Mouse (Mus musculus) myocyte (in vitro differentiated cells): ENCODE data around the gene Tfap2b.

ENCODE experiments used
- E2F4 ChIP-seq: IDR thresholded peaks from one replicate; pipeline ENCODE4 v1.6.1; 2011; ENCODE audit warnings: mild to moderate bottlenecking, control low read depth, moderate library complexity; ENCODE audit not compliant: insufficient read depth
- MAX ChIP-seq: IDR thresholded peaks from one replicate; pipeline ENCODE4 v1.6.1; 2011; ENCODE audit warnings: low read depth, mild to moderate bottlenecking, control low read depth
- MYOG ChIP-seq, 3 experiments: IDR thresholded peaks; one replicate each; pipeline ENCODE4 v1.6.1; 2011; ENCODE audit warnings: control low read depth in 2 of 3, low read depth in 2 of 3, mild to moderate bottlenecking in 2 of 3; ENCODE audit not compliant: insufficient read length in 2 of 3, control insufficient read depth in 1 of 3, insufficient read depth in 1 of 3
- POLR2A ChIP-seq: IDR thresholded peaks from one replicate; pipeline ENCODE4 v1.6.1; 2011; ENCODE audit warnings: low read depth, mild to moderate bottlenecking, control low read depth, moderate library complexity; ENCODE audit not compliant: insufficient read length
- POLR2AphosphoS2 ChIP-seq: IDR thresholded peaks from one replicate; pipeline ENCODE4 v1.6.1; 2011; ENCODE audit warnings: low read depth, control low read depth; ENCODE audit not compliant: insufficient read length
- SRF ChIP-seq: IDR thresholded peaks from one replicate; pipeline ENCODE4 v1.6.1; 2011; ENCODE audit warnings: low read depth; ENCODE audit not compliant: control insufficient read depth, insufficient read length
- TCF12 ChIP-seq: IDR thresholded peaks from one replicate; pipeline ENCODE4 v1.6.1; 2011; ENCODE audit warnings: mild to moderate bottlenecking, control low read depth; ENCODE audit not compliant: poor library complexity, insufficient read depth, severe bottlenecking
- USF1 ChIP-seq: IDR thresholded peaks from one replicate; pipeline ENCODE4 v1.6.1; 2011; ENCODE audit warnings: low read depth, mild to moderate bottlenecking, control low read depth, moderate library complexity

DNA sequence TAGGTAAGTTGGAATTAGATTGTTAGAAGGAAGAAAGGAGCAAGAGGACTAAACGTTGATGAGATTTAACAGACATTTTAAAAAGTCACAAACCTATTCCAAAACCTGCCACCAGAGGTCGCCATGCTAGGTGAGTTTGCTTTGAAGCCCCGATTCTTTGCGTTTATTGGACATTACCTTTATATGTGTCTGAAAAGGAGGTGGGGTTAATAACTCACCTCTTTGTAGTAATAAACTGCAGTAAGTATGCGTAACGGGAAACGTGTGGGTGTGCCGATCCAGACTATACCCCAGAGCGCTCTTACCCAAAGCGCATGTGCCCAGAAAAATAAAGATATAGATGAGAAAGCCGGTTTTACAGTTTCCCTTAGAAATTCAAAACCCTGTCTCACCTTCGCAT is 3.1 kb upstream of the Tfap2b start:
- TF ChIP-seq TCF12 (no peak), POLR2A (no peak), SRF (no peak), MAX (no peak), E2F4 (no peak), MYOG (IDR thresholded peaks at IDR 0.05; ENCODE audit: control insufficient read depth in 1 of 3, insufficient read depth in 1 of 3, insufficient read length in 2 of 3, low read depth in 2 of 3) (no peak), USF1 (no peak), POLR2AphosphoS2 (no peak)
